Mouse (Mus musculus) small intestine, adult 2 months (tissue): Measurements from ENCODE around the gene Rsl1. TPM values are rescaled to one million over a fixed set of nuclear protein-coding genes. Genes with fewer than 3 reads are reported as not detected.

Experiments
- H3K27ac ChIP-seq: fragments of 200-500 bp; 2 replicates; pipeline ENCODE4 v1.5.1; 2012; ENCODE audit warnings: low read depth, low read length, control low read depth, inconsistent platforms; ENCODE audit not compliant: insufficient read depth
- H3K27me3 ChIP-seq: fragments of 200-500 bp; 2 replicates; pipeline ENCODE4 v1.6.1; 2012; ENCODE audit warnings: mild to moderate bottlenecking, moderate library complexity, low read length, inconsistent platforms; ENCODE audit not compliant: control insufficient read depth, insufficient read depth
- H3K36me3 ChIP-seq: fragments of 200-500 bp; 2 replicates; pipeline ENCODE4 v1.6.1; 2012; ENCODE audit warnings: mild to moderate bottlenecking, low read length, control low read depth, inconsistent platforms; ENCODE audit not compliant: control insufficient read depth, insufficient read depth
- H3K4me1 ChIP-seq: fragments of 200-500 bp; 2 replicates; pipeline ENCODE4 v1.6.1; 2012; ENCODE audit warnings: low read length, inconsistent platforms, mixed read lengths; ENCODE audit not compliant: control insufficient read depth, insufficient read depth, insufficient read length
- H3K4me3 ChIP-seq: fragments of 200-500 bp; 2 replicates; pipeline ENCODE4 v1.5.1; 2012; ENCODE audit warnings: low read depth, mild to moderate bottlenecking, control low read depth, inconsistent platforms, low read length, moderate library complexity
- CTCF ChIP-seq: fragments of 200-500 bp; IDR thresholded peaks from 2 replicates; pipeline ENCODE4 v1.5.1; 2012; ENCODE audit warnings: low read depth, mild to moderate bottlenecking, control low read depth, inconsistent platforms, low read length, moderate library complexity, mixed read lengths; ENCODE audit not compliant: insufficient replicate concordance, insufficient read length; ENCODE audit errors: extremely low read depth
- POLR2A ChIP-seq: fragments of 200-500 bp; IDR thresholded peaks from 2 replicates; pipeline ENCODE4 v1.6.1; 2012; ENCODE audit warnings: low read depth, mild to moderate bottlenecking, control low read depth, inconsistent platforms, low read length, moderate library complexity
- WGBS: fragments of 180-500 bp; shearing (Covaris S2); methylation state at CpG from one replicate; pipeline ENCODE4 v1.1.7; 2018; 5-methylcytosine and 5-hydroxymethylcytosine counted together
- polyA plus RNA-seq: library from polyadenylated mRNA; depleted of rRNA; stranded (reverse); fragments of >200 nt; gene quantifications from 2 replicates; pipeline ENCODE4 v1.2.3, GENCODE M21; 2012; rRNA removed

Rsl1 gene
- polyA plus RNA-seq, 1 experiment, result 0.33 TPM

DNA sequence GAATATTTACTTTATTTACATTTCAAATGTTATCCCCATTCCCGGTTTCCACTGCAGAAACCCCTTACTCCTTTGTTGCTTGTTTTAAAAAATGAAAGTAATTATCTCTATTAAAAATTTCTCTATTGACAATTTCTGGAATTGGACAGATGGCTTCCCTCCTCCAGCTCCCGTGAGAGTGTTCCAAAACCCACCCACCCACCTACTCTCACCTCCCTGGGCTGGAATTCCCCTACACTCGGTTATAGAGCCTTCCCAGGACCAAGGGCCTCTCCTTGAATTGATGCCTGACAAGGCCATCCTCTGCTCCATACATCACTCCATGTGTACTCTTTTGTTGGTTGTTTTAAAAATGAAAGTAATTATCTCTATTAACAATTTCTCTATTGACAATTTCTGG lies 28.7 kb downstream of the Rsl1 start:
- 77% methylated on average over 3 of the region's 3 CpGs for WGBS
- H3K27ac ChIP-seq, result no peak overlapping the region
- TF ChIP-seq CTCF, result no peak
- no peaks in the 10 kb centered on the region for H3K36me3 ChIP-seq
- H3K27me3 ChIP-seq, result no peaks in the 10 kb centered on the region
- no peaks in the 10 kb centered on the region for H3K4me1 ChIP-seq
- no peak overlapping the region for H3K4me3 ChIP-seq

DNA sequence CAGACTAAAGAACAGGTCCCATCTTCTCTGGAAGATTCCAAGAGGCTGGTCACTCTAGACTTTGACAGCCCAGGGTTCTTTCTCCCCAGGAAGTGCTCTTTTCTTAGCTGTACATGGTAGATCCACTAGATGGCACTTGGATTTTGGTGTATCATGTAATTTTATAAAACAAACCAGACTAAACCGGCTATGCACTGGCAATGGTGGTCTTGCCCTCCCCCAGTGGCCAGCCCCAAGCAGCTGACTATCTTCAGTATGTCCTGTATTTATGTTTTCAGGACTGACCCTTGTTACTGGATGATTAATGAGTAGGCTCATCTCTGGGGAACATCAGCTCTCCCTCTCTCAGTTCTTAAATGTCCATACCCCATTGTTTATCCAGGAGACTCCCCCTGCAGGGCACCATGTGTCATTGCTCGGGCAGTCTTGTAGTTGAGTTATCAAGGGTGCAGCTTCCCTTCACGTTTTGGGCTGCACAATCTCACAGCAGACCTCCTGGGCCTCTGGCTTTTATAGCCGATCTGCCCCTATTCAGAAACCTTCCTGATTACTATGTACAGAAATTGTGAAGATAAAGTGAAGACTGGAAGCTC lies 41.1 kb downstream of the Rsl1 start:
- TF ChIP-seq POLR2A (no peak), CTCF (no peak)
- H3K27me3 ChIP-seq, result no peaks in the 10 kb centered on the region
- H3K4me1 ChIP-seq, result no peaks in the 10 kb centered on the region
- WGBS, result 55% methylated on average over 4 of the region's 4 CpGs
- H3K4me3 ChIP-seq, result no peak overlapping the region
- H3K27ac ChIP-seq, result no peak overlapping the region
- H3K36me3 ChIP-seq, result no peaks in the 10 kb centered on the region

Other genes starting within 250 kb of the Rsl1 start
- gene Zfp712, start 112.0 kb upstream of the Rsl1 start, polyA plus RNA-seq, result 0.06 TPM in 1 of 2 replicates, not detected in the other
- gene Zfp708, start 75.2 kb upstream of the Rsl1 start, polyA plus RNA-seq, result not detected in 2 replicates
- 1.1 and 1.5 TPM in 2 replicates for gene Gm28557, start 64.6 kb upstream of the Rsl1 start, polyA plus RNA-seq
- gene Rslcan18, start 56.9 kb upstream of the Rsl1 start, polyA plus RNA-seq, result 0.03 and 0.06 TPM in 2 replicates
- gene Zfp759, start 51.5 kb upstream of the Rsl1 start, polyA plus RNA-seq, result 0.03 TPM in 2 replicates
- 0.06 TPM in 1 of 2 replicates, not detected in the other for gene Zfp455, start 21.3 kb downstream of the Rsl1 start, polyA plus RNA-seq
- 0.09 and 0.16 TPM in 2 replicates for gene Zfp458, start 105.3 kb downstream of the Rsl1 start, polyA plus RNA-seq
- gene Zfp457, start 133.3 kb downstream of the Rsl1 start, polyA plus RNA-seq, result 0.22 and 0.27 TPM in 2 replicates
- 0.04 and 0.14 TPM in 2 replicates for gene Zfp595, start 159.4 kb downstream of the Rsl1 start, polyA plus RNA-seq
- gene Gm28044, start 187.4 kb downstream of the Rsl1 start, polyA plus RNA-seq, result not detected in 2 replicates
- gene Zfp953, start 187.4 kb downstream of the Rsl1 start, polyA plus RNA-seq, result 0.06 TPM in 1 of 2 replicates, not detected in the other
- gene Gm28041, start 202.6 kb downstream of the Rsl1 start, polyA plus RNA-seq, result not detected in 2 replicates
- gene Zfp456, start 202.6 kb downstream of the Rsl1 start, polyA plus RNA-seq, result 0.04 and 0.11 TPM in 2 replicates
- gene Zfp429, start 226.6 kb downstream of the Rsl1 start, polyA plus RNA-seq, result 0.60 and 0.65 TPM in 2 replicates
- 0.08 and 0.11 TPM in 2 replicates for gene Zfp459, start 248.2 kb downstream of the Rsl1 start, polyA plus RNA-seq